Mouse (Mus musculus) gastrocnemius, postnatal 10 days (tissue): Measurements from ENCODE around the gene Rps11. TPM values are rescaled to one million over a fixed set of nuclear protein-coding genes. Genes with fewer than 3 reads are reported as not detected.
A peak's percentile ranks its signal among the peaks of the same experiment; 100 is the strongest.

ENCODE experiments used
- DNase-seq: peaks from one replicate; pipeline ENCODE4 v3.0.0; 2021; ENCODE audit warnings: mixed read lengths
- microRNA-seq, 2 experiments: library from miRNA; unstranded; fragments of <30 nt; microRNA quantifications; one replicate each; pipeline ENCODE4 v1.2.0; 2021
- total RNA-seq, 2 experiments: library from RNA; stranded (reverse); gene quantifications; 2 replicates each; pipeline ENCODE4 v1.2.3; 2021

Rps11 gene
- total RNA-seq, 2 experiments from 2014 or later: 762 to 817 TPM

DNA sequence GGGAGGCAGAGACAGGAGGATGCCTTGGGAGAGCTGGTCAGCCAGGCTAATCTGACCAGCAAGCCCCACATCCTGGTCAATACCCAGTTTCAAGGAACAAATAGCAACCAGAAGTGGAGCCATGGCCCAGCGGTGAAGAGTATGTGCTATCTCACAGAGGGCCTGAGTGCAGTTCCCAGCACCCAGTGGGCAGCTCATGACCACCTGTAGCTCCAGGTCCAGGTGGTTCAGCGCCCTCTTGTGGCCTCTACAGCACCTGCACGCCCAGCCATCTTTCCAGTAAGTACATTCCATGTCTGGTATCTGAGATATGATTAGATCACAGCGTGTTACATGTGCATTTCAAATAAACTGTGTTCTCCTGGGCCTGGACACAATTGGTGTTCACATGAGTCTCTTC, 38.2 kb downstream of the Rps11 start:
- DNase-seq: no peak

DNA sequence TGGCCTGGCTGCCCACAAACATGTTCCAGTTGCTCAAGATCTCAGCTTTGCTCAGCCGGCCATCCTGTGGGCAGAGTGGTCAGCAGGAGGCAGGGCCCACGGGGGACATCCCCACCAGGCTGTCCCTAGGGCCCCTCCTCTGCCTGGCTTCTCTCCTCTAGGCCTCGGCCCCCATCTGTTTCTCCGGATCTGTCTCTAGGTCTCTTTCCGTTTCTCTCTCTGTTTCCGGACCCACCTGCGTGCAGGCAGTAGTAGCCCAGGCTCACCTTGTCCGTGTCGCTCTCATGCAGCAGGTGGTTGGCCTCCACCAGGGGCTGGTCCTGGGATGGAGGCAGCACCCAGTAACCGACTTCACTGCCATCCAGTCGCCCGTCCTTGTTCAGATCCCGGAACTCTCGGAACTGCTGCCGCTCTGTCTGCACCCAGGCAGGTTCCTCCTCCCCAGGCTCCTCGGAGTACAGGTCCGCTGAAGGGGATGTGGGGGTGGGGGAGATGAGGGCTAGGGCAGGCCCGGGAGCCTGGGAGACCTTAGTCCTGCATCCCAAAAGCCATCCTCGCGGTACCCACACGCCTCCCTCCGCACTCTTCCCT, 40.8 kb downstream of the Rps11 start:
- DNase-seq: no peak

DNA sequence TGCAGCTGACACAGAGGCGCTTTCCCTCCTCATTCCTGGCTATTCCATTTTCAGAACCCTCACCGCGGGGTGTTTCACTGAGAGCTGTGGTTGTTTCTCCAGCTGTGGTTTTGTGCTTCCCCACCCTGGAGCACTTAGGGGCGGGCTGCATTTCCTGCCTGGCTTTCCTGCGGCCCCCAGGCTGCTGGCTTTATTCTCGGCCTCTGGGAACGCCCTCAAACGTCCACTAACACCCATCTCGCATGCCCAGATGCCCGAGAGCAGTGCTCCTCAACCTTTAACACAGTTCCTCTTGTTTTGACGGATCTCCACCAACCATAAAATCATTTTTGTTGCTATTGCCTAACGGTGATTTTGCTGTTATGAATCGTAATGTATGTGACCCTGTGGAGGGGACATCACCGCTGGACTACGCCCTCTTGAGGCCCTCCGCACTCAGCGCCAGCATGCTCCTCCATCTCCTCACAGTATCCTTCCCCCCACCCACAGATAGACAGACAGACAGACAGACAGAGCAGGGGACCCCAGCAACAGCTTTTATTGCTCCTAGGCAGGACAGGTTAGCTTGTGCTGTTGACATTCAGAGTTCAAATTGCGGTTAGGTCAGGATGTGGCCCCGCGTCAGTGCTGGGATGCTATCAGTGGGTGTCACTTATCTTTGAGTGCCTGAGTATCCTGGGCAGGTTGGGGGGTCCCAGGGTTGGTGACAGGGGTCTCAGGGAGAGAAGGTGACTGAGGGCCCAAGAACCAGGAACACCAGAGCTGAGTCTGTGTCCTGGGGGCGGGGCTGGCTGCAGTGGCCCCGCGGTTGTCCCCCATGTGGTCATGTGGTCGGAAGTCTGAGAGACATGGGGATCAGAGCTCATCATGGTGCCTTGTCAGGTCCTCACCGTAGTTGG, 41.6 kb downstream of the Rps11 start:
- no peak for DNase-seq

DNA sequence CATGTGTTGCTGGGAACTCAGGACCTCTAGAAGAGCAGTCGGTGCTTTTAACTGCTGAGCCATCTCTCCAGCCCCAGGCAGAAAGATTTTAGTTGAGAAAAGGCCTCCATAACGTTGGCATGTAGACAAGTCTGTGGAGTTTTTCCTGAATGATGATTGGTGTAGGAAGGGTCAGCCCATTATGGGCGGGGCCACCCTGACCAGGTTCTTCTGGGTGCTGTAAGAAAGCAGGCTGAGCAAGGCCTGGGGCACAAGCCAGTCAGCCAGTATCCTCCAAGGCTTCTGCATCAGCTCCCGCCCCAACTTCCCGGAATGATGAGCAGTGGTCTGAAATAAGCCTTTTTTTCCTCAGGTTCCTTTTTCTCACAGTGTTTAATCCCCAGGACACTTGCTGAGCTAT, 43.2 kb downstream of the Rps11 start:
- DNase-seq: no peak

DNA sequence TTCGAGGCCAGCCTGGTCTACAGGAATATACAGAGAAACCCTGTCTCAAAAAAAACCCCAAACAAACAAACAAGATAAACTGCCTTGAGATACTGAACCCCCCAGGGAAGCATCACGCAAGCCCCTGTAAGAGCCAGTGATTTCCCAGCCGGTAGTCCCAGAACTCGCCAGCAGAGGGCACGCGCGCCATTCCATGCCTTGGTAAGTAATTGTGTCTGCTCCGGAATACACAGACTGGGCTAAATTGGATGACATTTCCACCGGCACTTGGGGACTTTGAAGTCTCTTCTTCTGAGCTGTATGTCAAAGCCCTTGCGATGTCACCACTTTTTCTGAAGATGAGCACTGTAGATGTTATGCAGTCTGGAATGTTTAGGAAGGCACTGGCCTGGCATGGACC, 44.4 kb downstream of the Rps11 start:
- DNase-seq: peak; percentile 94

DNA sequence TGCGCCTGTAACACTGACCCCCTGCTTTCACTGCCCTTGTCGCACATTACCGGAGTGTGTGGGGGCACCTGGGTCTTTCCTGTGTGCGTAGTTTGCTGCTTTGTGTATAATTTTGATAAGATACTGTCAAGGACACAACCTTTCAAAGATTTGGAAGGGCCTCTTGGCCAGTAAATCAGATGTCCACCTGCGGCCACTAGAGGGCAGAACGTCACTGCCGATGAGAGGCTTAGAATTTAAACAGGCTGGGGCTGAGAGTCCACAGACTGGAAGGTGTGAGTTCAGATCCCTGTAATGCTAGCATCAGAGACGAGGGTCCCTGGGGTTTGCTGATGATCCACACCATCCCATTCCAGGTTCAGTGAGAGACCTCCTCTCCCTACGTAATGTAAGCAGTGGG, 45.7 kb downstream of the Rps11 start:
- peak; percentile 80 for DNase-seq

DNA sequence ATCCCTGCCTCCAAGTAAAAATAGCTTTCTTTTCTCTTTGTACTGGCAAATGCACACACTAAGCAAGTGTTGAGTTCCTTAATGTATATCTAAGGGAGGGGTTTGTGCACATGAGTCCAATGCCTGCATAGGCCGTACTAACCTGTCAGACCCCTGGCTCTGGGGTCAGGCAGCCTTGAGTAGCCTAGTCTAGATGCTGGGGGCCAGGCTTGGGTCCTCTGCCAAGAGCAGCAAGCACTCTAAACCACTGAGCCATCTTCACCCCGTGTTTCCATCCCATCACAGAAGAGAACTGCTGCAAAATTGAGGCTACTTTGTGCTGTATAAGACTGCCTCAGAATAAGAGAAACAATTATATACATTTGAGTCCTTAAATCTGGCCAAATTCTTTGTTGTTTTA, 46.4 kb downstream of the Rps11 start:
- DNase-seq: no peak

DNA sequence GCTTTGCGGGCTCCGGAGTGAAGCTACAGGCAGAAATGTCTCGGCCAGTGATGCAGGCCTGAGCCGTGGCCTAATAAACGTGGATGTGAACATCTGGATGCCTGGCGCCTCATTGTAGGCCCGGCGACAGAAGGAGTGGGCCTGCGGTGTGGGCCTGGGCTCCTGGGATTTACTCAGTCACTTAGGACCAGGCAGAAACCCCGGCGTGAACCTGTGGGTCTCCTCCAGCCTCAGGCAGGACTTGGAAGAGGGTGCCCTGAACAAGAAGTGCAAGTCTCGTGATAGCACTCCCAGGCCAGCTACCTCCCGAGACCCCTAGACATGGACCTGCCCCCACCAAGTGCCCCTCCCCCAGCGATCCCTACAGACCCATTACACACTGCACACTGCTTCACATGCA, 46.9 kb downstream of the Rps11 start:
- no peak for DNase-seq

DNA sequence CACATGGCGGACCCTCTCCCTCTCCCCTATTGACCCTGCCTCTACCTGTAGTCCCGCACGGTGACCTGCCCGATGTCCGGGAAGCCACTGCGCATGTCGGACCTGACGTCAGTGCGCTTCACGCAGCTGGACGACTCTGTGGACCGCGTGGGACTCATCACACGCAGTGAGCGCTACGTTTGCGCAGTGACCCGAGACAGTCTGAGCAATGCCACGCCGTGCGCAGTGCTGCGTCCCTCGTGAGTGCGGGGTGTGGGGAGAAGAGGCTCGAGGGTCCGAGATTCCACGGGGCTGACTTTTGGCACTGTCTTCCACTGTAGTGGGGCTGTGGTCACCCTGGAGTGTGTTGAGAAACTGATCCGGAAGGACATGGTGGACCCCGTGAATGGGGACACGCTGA, 47.7 kb downstream of the Rps11 start:
- no peak for DNase-seq

DNA sequence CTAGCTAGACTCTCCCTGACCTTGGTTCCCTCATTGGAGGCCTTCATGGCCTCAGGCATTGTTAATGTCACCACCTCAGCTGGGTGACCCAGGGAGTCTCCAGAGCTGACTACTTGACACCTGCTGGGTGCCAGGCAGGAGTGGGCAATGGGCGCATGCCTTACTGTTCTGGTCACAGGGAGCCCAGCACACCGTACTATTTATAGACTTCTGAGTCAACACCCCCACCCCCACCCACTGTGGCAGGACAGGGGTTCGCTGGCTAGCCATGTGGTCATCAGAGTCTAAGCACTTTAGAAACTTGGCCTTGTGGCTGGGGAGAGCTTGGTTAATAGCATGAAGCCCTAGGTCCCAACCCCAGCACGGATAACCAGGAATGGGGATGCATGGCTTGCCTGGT, 48.8 kb downstream of the Rps11 start:
- DNase-seq: no peak

DNA sequence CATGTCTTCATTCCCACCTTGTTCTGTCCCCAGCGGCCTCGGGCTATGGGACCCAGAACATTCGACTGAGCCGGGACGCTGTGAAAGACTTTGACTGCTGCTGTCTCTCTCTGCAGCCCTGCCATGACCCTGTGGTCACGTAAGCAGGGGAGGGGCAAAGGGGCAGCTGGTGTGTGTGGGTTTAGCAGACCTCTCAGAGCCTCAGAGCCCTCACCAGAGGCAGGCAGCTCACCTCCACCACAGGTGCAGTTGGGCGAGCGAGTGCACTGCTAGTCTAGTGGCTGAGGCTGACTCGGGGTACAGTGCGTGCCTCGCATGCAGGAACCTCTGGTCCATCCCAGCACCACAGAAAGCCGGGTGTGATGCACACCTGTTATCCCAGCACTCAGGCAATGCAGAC, 50.3 kb downstream of the Rps11 start:
- no peak for DNase-seq

DNA sequence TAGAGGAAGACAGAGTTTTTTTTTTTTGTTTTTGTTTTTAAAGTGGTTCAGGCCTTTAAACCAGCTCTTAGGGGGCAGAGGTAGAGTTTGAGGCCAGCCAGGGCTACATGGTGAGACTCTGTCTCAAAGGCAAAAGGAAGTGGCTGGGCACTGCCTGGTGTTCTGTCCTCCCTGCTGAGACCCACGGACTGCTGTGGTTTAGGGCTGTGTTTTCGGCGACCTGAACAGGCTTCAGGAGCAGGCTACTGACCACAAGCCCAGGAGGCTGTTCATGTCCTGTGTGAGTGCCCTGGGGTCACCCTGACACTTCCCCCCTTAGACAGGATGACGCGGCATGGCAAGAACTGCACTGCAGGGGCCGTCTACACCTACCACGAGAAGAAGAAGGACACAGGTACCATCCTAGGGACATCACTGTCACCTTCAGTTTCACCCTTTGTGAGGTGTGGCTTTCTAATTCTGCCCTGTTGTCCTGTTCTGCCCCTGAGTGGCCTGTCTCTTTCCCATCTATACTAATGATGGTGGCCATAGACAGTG, 51.0 kb downstream of the Rps11 start:
- no peak for DNase-seq

Small RNA genes lying within 50 kb of the gene (microRNA-seq; reads per million reads assigned to microRNA genes)
- gene Mir150 (135 to 344 reads per million in 2 experiments), gene Mir5121 (6.8 to 8.6 reads per million in 2 experiments), gene Mir7055 (0 reads per million in 2 experiments)

Other genes with a start within 250 kb of the Rps11 start
- gene Med25, start 231.7 kb downstream of the Rps11 start, total RNA-seq: 10 to 100 TPM; 44.7 to 53.5 TPM
- 10 to 100 TPM; 15.0 to 18.1 TPM for gene Fuz, start 228.4 kb downstream of the Rps11 start, total RNA-seq
- 10 to 100 TPM; 59.0 to 65.0 TPM for gene Ap2a1, start 194.9 kb downstream of the Rps11 start, total RNA-seq
- gene Tsks, start 181.2 kb downstream of the Rps11 start, total RNA-seq: not detected
- gene Cpt1c, start 149.6 kb downstream of the Rps11 start, total RNA-seq: 1 to 10 TPM; 4.4 to 5.7 TPM
- gene Prmt1, start 137.9 kb downstream of the Rps11 start, total RNA-seq: 100 to 1,000 TPM; 267 to 271 TPM
- 10 to 100 TPM; 26.5 to 35.8 TPM for gene Irf3, start 126.8 kb downstream of the Rps11 start, total RNA-seq
- gene Bcl2l12, start 125.7 kb downstream of the Rps11 start, total RNA-seq: 10 to 100 TPM; 10.8 to 14.0 TPM
- gene Scaf1, start 108.1 kb downstream of the Rps11 start, total RNA-seq: 10 to 100 TPM; 47.7 to 55.8 TPM
- gene Rras, start 106.5 kb downstream of the Rps11 start, total RNA-seq: 10 to 100 TPM; 75.5 to 80.6 TPM
- gene Prr12, start 71.6 kb downstream of the Rps11 start, total RNA-seq: 10 to 100 TPM; 36.0 to 43.1 TPM
- 10 to 100 TPM; 35.9 to 40.5 TPM for gene Nosip, start 62.0 kb downstream of the Rps11 start, total RNA-seq
- gene Prrg2, start 61.8 kb downstream of the Rps11 start, total RNA-seq: 10 to 100 TPM in 1 of 2 experiments, 1 to 10 TPM in 1; 8.5 to 10.7 TPM
- gene Rcn3, start 32.2 kb downstream of the Rps11 start, total RNA-seq: 100 to 1,000 TPM; 103 to 148 TPM
- gene Fcgrt, start 20.6 kb downstream of the Rps11 start, total RNA-seq: 10 to 100 TPM; 70.9 to 75.2 TPM
- 1,000 to 10,000 TPM; 1,164 to 1,215 TPM for gene Rpl13a, start 4.3 kb upstream of the Rps11 start, total RNA-seq
- not detected for gene Gm45713, start 11.8 kb upstream of the Rps11 start, total RNA-seq
- gene Flt3l, start 12.0 kb upstream of the Rps11 start, total RNA-seq: 1 to 10 TPM; 2.3 to 4.3 TPM
- 10 to 100 TPM; 46.6 to 48.2 TPM for gene Pih1d1, start 29.9 kb upstream of the Rps11 start, total RNA-seq
- gene Aldh16a1, start 30.1 kb upstream of the Rps11 start, total RNA-seq: 10 to 100 TPM; 23.9 to 28.6 TPM
- 1 to 10 TPM; 4.7 to 4.9 TPM for gene Slc17a7, start 39.5 kb upstream of the Rps11 start, total RNA-seq
- gene Gfy, start 55.1 kb upstream of the Rps11 start, total RNA-seq: under 1 TPM; 0.49 to 0.63 TPM
- gene Pth2, start 56.6 kb upstream of the Rps11 start, total RNA-seq: not detected
- gene Ccdc155, start 80.5 kb upstream of the Rps11 start, total RNA-seq: 1 to 10 TPM; 2.5 to 2.8 TPM
- not detected for gene Dkkl1, start 87.7 kb upstream of the Rps11 start, total RNA-seq
- 10 to 100 TPM; 15.6 to 25.9 TPM for gene Tead2, start 91.3 kb upstream of the Rps11 start, total RNA-seq
- gene Cd37, start 114.7 kb upstream of the Rps11 start, total RNA-seq: 1 to 10 TPM; 1.8 to 3.4 TPM
- gene Slc6a16, start 116.6 kb upstream of the Rps11 start, total RNA-seq: not detected
- gene Slc6a21, start 153.1 kb upstream of the Rps11 start, total RNA-seq: not detected
- gene Trpm4, start 209.3 kb upstream of the Rps11 start, total RNA-seq: 10 to 100 TPM; 25.5 to 35.2 TPM
- 100 to 1,000 TPM; 579 to 609 TPM for gene Hrc, start 210.9 kb upstream of the Rps11 start, total RNA-seq
- under 1 TPM; 0.89 to 0.97 TPM for gene Ppfia3, start 242.6 kb upstream of the Rps11 start, total RNA-seq
- gene Lin7b, start 246.1 kb upstream of the Rps11 start, total RNA-seq: 1 to 10 TPM; 1.9 to 2.0 TPM